Comparison of ENCODE assay signal across 11 mouse cellular contexts in genomic region chr11:106535660-106536252, GRCm38 (mm10). TPM values are rescaled to one million over a fixed set of nuclear protein-coding genes. Genes with fewer than 3 reads are reported as not detected.
DNase-seq lines count a peak whose midpoint lies in the region; ATAC-seq and TF ChIP-seq lines count a peak whose summit lies in the region.
"Had no signal": no experiment of that assay in that cellular context is flagged by ENCODE, and none has a peak within 500 bp of the region (broad histone marks: within the 10 kb centered on the region; RNA-seq: fewer than 3 reads in every experiment).

No protein-coding gene starts in this region.

- H3K4me3 ChIP-seq in heart, embryonic 13.5 days: no peak overlapping the region
- H3K4me3 ChIP-seq in left cerebral cortex, adult 2 months: no peak overlapping the region
- no peak overlapping the region for H3K4me3 ChIP-seq in hindbrain, embryonic 16.5 days (ENCODE audit: low read length)
- H3K4me3 ChIP-seq in midbrain, embryonic 14.5 days (replicated peaks; ENCODE audit: low read depth, low read length): no peak overlapping the region

- no peaks in the 10 kb centered on the region for H3K9me3 ChIP-seq in heart, embryonic 13.5 days
- H3K9me3 ChIP-seq in hindbrain, embryonic 16.5 days (ENCODE audit: control insufficient read depth, low read length): no peaks in the 10 kb centered on the region
- H3K9me3 ChIP-seq in midbrain, embryonic 14.5 days (ENCODE audit: control insufficient read depth, low read length): no peaks in the 10 kb centered on the region

- H3K36me3 ChIP-seq in heart, embryonic 13.5 days: peaks cover 33% of the 10 kb centered on the region
- peaks cover 6% of the 10 kb centered on the region; the same call in 1 of the 2 replicates for H3K36me3 ChIP-seq in hindbrain, embryonic 16.5 days (ENCODE audit: control insufficient read depth, insufficient read depth, low read length)
- H3K36me3 ChIP-seq in midbrain, embryonic 14.5 days (ENCODE audit: control insufficient read depth, insufficient read depth, low read length): peaks cover 17% of the 10 kb centered on the region

- no peak for TF ChIP-seq CTCF in left cerebral cortex, adult 2 months (IDR thresholded peaks at IDR 0.05)

- H3K4me2 ChIP-seq in heart, embryonic 13.5 days: no peak overlapping the region
- no peak overlapping the region for H3K4me2 ChIP-seq in hindbrain, embryonic 16.5 days (ENCODE audit: low read length)
- H3K4me2 ChIP-seq in midbrain, embryonic 14.5 days (ENCODE audit: low read length): no peak overlapping the region

- H3K4me1 ChIP-seq in heart, embryonic 13.5 days: peaks cover 13% of the 10 kb centered on the region
- H3K4me1 ChIP-seq in hindbrain, embryonic 16.5 days (ENCODE audit: control insufficient read depth, insufficient read depth, low read depth, low read length): no peaks in the 10 kb centered on the region
- peaks cover 17% of the 10 kb centered on the region; the same call in 1 of the 2 replicates for H3K4me1 ChIP-seq in midbrain, embryonic 14.5 days (ENCODE audit: control insufficient read depth, insufficient read depth, low read length)

- peak overlapping the region; percentile 81 for H3K27ac ChIP-seq in heart, embryonic 13.5 days (replicated peaks)
- H3K27ac ChIP-seq in left cerebral cortex, adult 2 months: peak overlapping the region; percentile 56
- H3K27ac ChIP-seq in hindbrain, embryonic 16.5 days (ENCODE audit: low read depth, low read length): 0 out of 2 replicates have a peak overlapping the region, but pooled peaks have one; percentile 19
- H3K27ac ChIP-seq in midbrain, embryonic 14.5 days (replicated peaks; ENCODE audit: low read depth, low read length): peak overlapping the region; percentile 82

- no peak; the same call in 1 of the 2 replicates for ATAC-seq in heart, embryonic 13.5 days (ENCODE audit: extremely low read depth, insufficient number of reproducible peaks, low FRiP score, low TSS enrichment)
- no peak for ATAC-seq in hindbrain, embryonic 16.5 days
- no peak for ATAC-seq in midbrain, embryonic 14.5 days (ENCODE audit: low FRiP score, low TSS enrichment)
- ATAC-seq: forebrain, embryonic 16.5 days had no signal

- no peaks in the 10 kb centered on the region for H3K27me3 ChIP-seq in heart, embryonic 13.5 days (replicated peaks)
- H3K27me3 ChIP-seq in hindbrain, embryonic 16.5 days (replicated peaks; ENCODE audit: control insufficient read depth, insufficient read depth, low read length): no peaks in the 10 kb centered on the region
- no peaks in the 10 kb centered on the region for H3K27me3 ChIP-seq in midbrain, embryonic 14.5 days (ENCODE audit: control insufficient read depth, insufficient read depth, low read length)
- H3K27me3 ChIP-seq: CH12.LX had no signal

- intact Hi-C loops in left cerebral cortex, adult 2 months (cut with DNase I): no loop called here

- no peak overlapping the region for H3K9ac ChIP-seq in heart, embryonic 13.5 days
- no peak overlapping the region for H3K9ac ChIP-seq in hindbrain, embryonic 16.5 days (ENCODE audit: low read depth, low read length)
- no peak overlapping the region for H3K9ac ChIP-seq in midbrain, embryonic 14.5 days (replicated peaks; ENCODE audit: low read length)

- WGBS in heart, embryonic 13.5 days: 80% methylated on average over 9 of the region's 9 CpGs
- 85% methylated on average over 9 of the region's 9 CpGs for WGBS in hindbrain, embryonic 16.5 days
- 75% methylated on average over 9 of the region's 9 CpGs for WGBS in midbrain, embryonic 14.5 days

- DNase-seq in heart, adult 18-20 months: no peak
- DNase-seq in left cerebral cortex, adult 2 months (ENCODE audit: extremely low spot score in 1 of 2, low spot score in 2 of 2): no peak
- no peak for DNase-seq in left cerebral cortex, adult 11 months (ENCODE audit: low spot score)
- DNase-seq in midbrain, embryonic 14.5 days: no peak
- DNase-seq in right cerebral cortex, postnatal 25 days: no peak
- no peak for DNase-seq in frontal cortex, adult 2 months (ENCODE audit: extremely low spot score in 1 of 2, low spot score in 1 of 2)
- DNase-seq: spleen, adult 18-20 months had no signal

RNA-seq across cellular contexts. Expression of gene Ern1, which starts 48.1 kb away (rescaled TPM):
- 3.9 and 4.3 TPM in 2 replicates for polyA plus RNA-seq in heart, embryonic 13.5 days (2015; fragmentation: Nextera tagmentation; extraction: Ambion mirVana)
- 10 to 100 TPM; 12.1 to 12.4 TPM for total RNA-seq in heart, adult 18-20 months (2021)
- 10 to 100 TPM; 10.4 to 11.3 TPM for total RNA-seq in left cerebral cortex, adult 2 months (2021)
- polyA plus RNA-seq in hindbrain, embryonic 16.5 days (2015; fragmentation: Nextera tagmentation; extraction: Ambion mirVana): 3.3 and 4.8 TPM in 2 replicates
- polyA plus RNA-seq in midbrain, embryonic 14.5 days (2014; fragmentation: Nextera tagmentation; extraction: Ambion mirVana): 5.5 and 6.6 TPM in 2 replicates
- polyA plus RNA-seq in frontal cortex, adult 2 months (2012; rRNA removed): 7.2 and 7.7 TPM in 2 replicates

Comparison
In these comparisons a context has a peak if more than half of its experiments do, and no peak if none do; other contexts are left out.
1. H3K27ac ChIP-seq: peak in every context shown above with its lines; median percentile 82 in midbrain, embryonic 14.5 days; 81 in heart, embryonic 13.5 days; 56 in left cerebral cortex, adult 2 months; 19 in hindbrain, embryonic 16.5 days.